Comparison of ENCODE assay signal across 16 mouse cellular contexts in genomic region chr2:75989694-75990093, GRCm38 (mm10). TPM values are rescaled to one million over a fixed set of nuclear protein-coding genes. Genes with fewer than 3 reads are reported as not detected.
A peak's percentile ranks its signal among the peaks of the same experiment; 100 is the strongest.
DNase-seq lines count a peak whose midpoint lies in the region; ATAC-seq and TF ChIP-seq lines count a peak whose summit lies in the region.
"Had no signal": no experiment of that assay in that cellular context is flagged by ENCODE, and none has a peak within 500 bp of the region (broad histone marks: within the 10 kb centered on the region; RNA-seq: fewer than 3 reads in every experiment).

No protein-coding gene starts in this region.

- no peaks in the 10 kb centered on the region for H3K27me3 ChIP-seq in forebrain, embryonic 15.5 days
- H3K27me3 ChIP-seq in forebrain, embryonic 14.5 days (replicated peaks; ENCODE audit: control insufficient read depth, insufficient read depth, low read length): no peaks in the 10 kb centered on the region
- no peaks in the 10 kb centered on the region for H3K27me3 ChIP-seq in embryonic facial prominence, embryonic 11.5 days (ENCODE audit: control insufficient read depth, insufficient read depth, low read length)
- no peaks in the 10 kb centered on the region for H3K27me3 ChIP-seq in hindbrain, embryonic 16.5 days (replicated peaks; ENCODE audit: control insufficient read depth, insufficient read depth, low read length)
- no peaks in the 10 kb centered on the region for H3K27me3 ChIP-seq in midbrain, embryonic 16.5 days (ENCODE audit: control insufficient read depth, insufficient read depth, low read depth, low read length)
- H3K27me3 ChIP-seq in lung, postnatal 0 days (replicated peaks; ENCODE audit: insufficient read depth, low read length): no peaks in the 10 kb centered on the region

- no peak for DNase-seq in forebrain, embryonic 14.5 days (ENCODE audit: low spot score)
- DNase-seq in embryonic facial prominence, embryonic 11.5 days (ENCODE audit: low spot score): peak; percentile 62
- DNase-seq in layer of hippocampus, postnatal 14 days (ENCODE audit: low spot score in 2 of 2): no peak
- no peak for DNase-seq in lung, postnatal 0 days (ENCODE audit: low spot score)
- no peak for DNase-seq in adrenal gland, adult 2 months
- DNase-seq: cerebellum, adult 2 months; kidney, adult 11 months; kidney, postnatal 4 days; liver, postnatal 0 days; right cerebral cortex, postnatal 14 days; thymus, adult 2 months had no signal

- H3K9ac ChIP-seq in forebrain, embryonic 15.5 days (replicated peaks): no peak overlapping the region
- H3K9ac ChIP-seq in forebrain, embryonic 14.5 days (ENCODE audit: low read length): no peak overlapping the region
- H3K9ac ChIP-seq in embryonic facial prominence, embryonic 11.5 days (replicated peaks; ENCODE audit: low read length): no peak overlapping the region
- H3K9ac ChIP-seq in hindbrain, embryonic 16.5 days (ENCODE audit: low read depth, low read length): no peak overlapping the region
- no peak overlapping the region for H3K9ac ChIP-seq in midbrain, embryonic 16.5 days (ENCODE audit: low read depth, low read length)
- H3K9ac ChIP-seq in lung, postnatal 0 days (replicated peaks; ENCODE audit: low read depth): no peak overlapping the region
- H3K9ac ChIP-seq: liver, postnatal 0 days had no signal

- H3K4me3 ChIP-seq in forebrain, embryonic 15.5 days: no peak overlapping the region
- H3K4me3 ChIP-seq in forebrain, embryonic 14.5 days (ENCODE audit: low read depth, low read length): no peak overlapping the region
- no peak overlapping the region for H3K4me3 ChIP-seq in embryonic facial prominence, embryonic 11.5 days (ENCODE audit: low read depth, low read length)
- no peak overlapping the region for H3K4me3 ChIP-seq in hindbrain, embryonic 16.5 days (ENCODE audit: low read length)
- H3K4me3 ChIP-seq in midbrain, embryonic 16.5 days (ENCODE audit: low read depth, low read length): no peak overlapping the region
- H3K4me3 ChIP-seq in lung, postnatal 0 days (ENCODE audit: low read depth, low read length): no peak overlapping the region

- peak overlapping the region; percentile 84 for H3K27ac ChIP-seq in forebrain, embryonic 15.5 days (replicated peaks)
- H3K27ac ChIP-seq in forebrain, embryonic 14.5 days (ENCODE audit: low read depth, low read length): no peak overlapping the region
- H3K27ac ChIP-seq in embryonic facial prominence, embryonic 11.5 days (replicated peaks; ENCODE audit: low read depth, low read length): no peak overlapping the region; the same call in 1 of the 2 replicates
- peak overlapping the region; percentile 89; the same call in 1 of the 2 replicates for H3K27ac ChIP-seq in hindbrain, embryonic 16.5 days (ENCODE audit: low read depth, low read length)
- H3K27ac ChIP-seq in midbrain, embryonic 16.5 days (ENCODE audit: low read length): peak overlapping the region; percentile 92
- no peak overlapping the region for H3K27ac ChIP-seq in lung, postnatal 0 days (ENCODE audit: low read length)

- no peaks in the 10 kb centered on the region for H3K36me3 ChIP-seq in forebrain, embryonic 15.5 days
- H3K36me3 ChIP-seq in forebrain, embryonic 14.5 days (ENCODE audit: control insufficient read depth, insufficient read depth, low read length): no peaks in the 10 kb centered on the region
- no peaks in the 10 kb centered on the region for H3K36me3 ChIP-seq in embryonic facial prominence, embryonic 11.5 days (replicated peaks; ENCODE audit: control insufficient read depth, insufficient read depth, low read depth, low read length)
- no peaks in the 10 kb centered on the region for H3K36me3 ChIP-seq in hindbrain, embryonic 16.5 days (ENCODE audit: control insufficient read depth, insufficient read depth, low read length)
- H3K36me3 ChIP-seq in midbrain, embryonic 16.5 days (ENCODE audit: control insufficient read depth, insufficient read depth, low read length): no peaks in the 10 kb centered on the region
- no peaks in the 10 kb centered on the region for H3K36me3 ChIP-seq in lung, postnatal 0 days (ENCODE audit: insufficient read depth, low read length)

- no peak overlapping the region for H3K4me2 ChIP-seq in forebrain, embryonic 15.5 days (replicated peaks)
- no peak overlapping the region for H3K4me2 ChIP-seq in forebrain, embryonic 14.5 days (ENCODE audit: low read length)
- no peak overlapping the region for H3K4me2 ChIP-seq in embryonic facial prominence, embryonic 11.5 days (ENCODE audit: low read depth, low read length)
- no peak overlapping the region for H3K4me2 ChIP-seq in hindbrain, embryonic 16.5 days (ENCODE audit: low read length)
- H3K4me2 ChIP-seq in midbrain, embryonic 16.5 days (ENCODE audit: low read length): no peak overlapping the region; the same call in 1 of the 2 replicates
- no peak overlapping the region for H3K4me2 ChIP-seq in lung, postnatal 0 days (replicated peaks; ENCODE audit: low read depth, low read length)

- H3K9me3 ChIP-seq in forebrain, embryonic 15.5 days: no peaks in the 10 kb centered on the region
- no peaks in the 10 kb centered on the region for H3K9me3 ChIP-seq in forebrain, embryonic 14.5 days (replicated peaks; ENCODE audit: control insufficient read depth, low read length)
- no peaks in the 10 kb centered on the region for H3K9me3 ChIP-seq in embryonic facial prominence, embryonic 11.5 days (replicated peaks; ENCODE audit: control insufficient read depth, low read length)
- H3K9me3 ChIP-seq in hindbrain, embryonic 16.5 days (ENCODE audit: control insufficient read depth, low read length): no peaks in the 10 kb centered on the region
- H3K9me3 ChIP-seq in midbrain, embryonic 16.5 days (replicated peaks; ENCODE audit: control insufficient read depth, low read length, poor library complexity, severe bottlenecking): no peaks in the 10 kb centered on the region
- no peaks in the 10 kb centered on the region for H3K9me3 ChIP-seq in lung, postnatal 0 days (ENCODE audit: low read length)

- peaks cover 50% of the 10 kb centered on the region for H3K4me1 ChIP-seq in forebrain, embryonic 15.5 days
- peaks cover 25% of the 10 kb centered on the region for H3K4me1 ChIP-seq in forebrain, embryonic 14.5 days (ENCODE audit: control insufficient read depth, insufficient read depth, low read length)
- H3K4me1 ChIP-seq in embryonic facial prominence, embryonic 11.5 days (ENCODE audit: control insufficient read depth, insufficient read depth, low read length): no peaks in the 10 kb centered on the region
- peaks cover 10% of the 10 kb centered on the region for H3K4me1 ChIP-seq in hindbrain, embryonic 16.5 days (ENCODE audit: control insufficient read depth, insufficient read depth, low read depth, low read length)
- H3K4me1 ChIP-seq in midbrain, embryonic 16.5 days (ENCODE audit: control insufficient read depth, insufficient read depth, low read length): peaks cover 22% of the 10 kb centered on the region
- peaks cover 4% of the 10 kb centered on the region; the same call in 1 of the 2 replicates for H3K4me1 ChIP-seq in lung, postnatal 0 days (ENCODE audit: insufficient read depth, low read depth, low read length)

- TF ChIP-seq EP300 in lung, postnatal 0 days (IDR thresholded peaks at IDR 0.05): no peak

- WGBS in forebrain, embryonic 15.5 days: 55% methylated on average over 4 of the region's 4 CpGs
- WGBS in forebrain, embryonic 14.5 days: 63% methylated on average over 4 of the region's 4 CpGs
- WGBS in embryonic facial prominence, embryonic 11.5 days: 22% methylated on average over 4 of the region's 4 CpGs
- WGBS in hindbrain, embryonic 16.5 days: 60% methylated on average over 4 of the region's 4 CpGs
- WGBS in midbrain, embryonic 16.5 days: 57% methylated on average over 4 of the region's 4 CpGs
- 72% methylated on average over 4 of the region's 4 CpGs for WGBS in lung, postnatal 0 days

- no peak for ATAC-seq in forebrain, embryonic 15.5 days (replicated peaks)
- ATAC-seq in forebrain, embryonic 14.5 days: no peak
- no peak for ATAC-seq in embryonic facial prominence, embryonic 11.5 days (replicated peaks; ENCODE audit: insufficient number of reproducible peaks, low FRiP score, low TSS enrichment, low read depth)
- ATAC-seq in hindbrain, embryonic 16.5 days: no peak
- ATAC-seq in midbrain, embryonic 16.5 days: no peak
- ATAC-seq in lung, postnatal 0 days: no peak
- ATAC-seq: activated CD4-positive, CD25-positive, alpha-beta regulatory T cell, adult 4 months; liver, postnatal 0 days had no signal

- no peak for TF ChIP-seq CTCF in lung, postnatal 0 days (IDR thresholded peaks at IDR 0.05)

RNA-seq across cellular contexts. Expression of gene Ttc30a1, which starts 7.9 kb away (rescaled TPM):
- polyA plus RNA-seq in forebrain, embryonic 15.5 days (2015; fragmentation: Nextera tagmentation; extraction: Ambion mirVana): 7.7 and 8.4 TPM in 2 replicates
- polyA plus RNA-seq in forebrain, embryonic 14.5 days (2014; fragmentation: Nextera tagmentation; extraction: Ambion mirVana): 8.8 and 10.4 TPM in 2 replicates
- 11.7 and 13.8 TPM in 2 replicates for polyA plus RNA-seq in embryonic facial prominence, embryonic 11.5 days (2014; fragmentation: Nextera tagmentation; extraction: Ambion mirVana)
- 8.9 and 9.2 TPM in 2 replicates for polyA plus RNA-seq in hindbrain, embryonic 16.5 days (2015; fragmentation: Nextera tagmentation; extraction: Ambion mirVana)
- 8.8 and 10.2 TPM in 2 replicates for polyA plus RNA-seq in midbrain, embryonic 16.5 days (2015; fragmentation: Nextera tagmentation; extraction: Ambion mirVana)
- 1 to 10 TPM; 2.9 TPM for total RNA-seq in layer of hippocampus, postnatal 14 days (2021)
- 2.8 and 3.9 TPM in 2 replicates for polyA plus RNA-seq in lung, postnatal 0 days (2015; fragmentation: Nextera tagmentation; extraction: Ambion mirVana)
- 1 to 10 TPM; 1.8 to 4.1 TPM for total RNA-seq in adrenal gland, adult 2 months (2021)
- 3.1 and 3.4 TPM in 2 replicates for polyA plus RNA-seq in adrenal gland, adult 2 months (2012; rRNA removed)

RNA-seq across cellular contexts. Expression of gene Ttc30a2, which starts 11.7 kb away (rescaled TPM):
- 0.47 and 0.79 TPM in 2 replicates for polyA plus RNA-seq in forebrain, embryonic 15.5 days (2015; fragmentation: Nextera tagmentation; extraction: Ambion mirVana)
- 0.90 and 1.6 TPM in 2 replicates for polyA plus RNA-seq in forebrain, embryonic 14.5 days (2014; fragmentation: Nextera tagmentation; extraction: Ambion mirVana)
- 0.31 and 0.70 TPM in 2 replicates for polyA plus RNA-seq in embryonic facial prominence, embryonic 11.5 days (2014; fragmentation: Nextera tagmentation; extraction: Ambion mirVana)
- polyA plus RNA-seq in hindbrain, embryonic 16.5 days (2015; fragmentation: Nextera tagmentation; extraction: Ambion mirVana): 0.77 and 1.1 TPM in 2 replicates
- 0.78 and 1.2 TPM in 2 replicates for polyA plus RNA-seq in midbrain, embryonic 16.5 days (2015; fragmentation: Nextera tagmentation; extraction: Ambion mirVana)
- under 1 TPM in 1 of 2 experiments, not detected in 1; 0.41 TPM for total RNA-seq in layer of hippocampus, postnatal 14 days (2021)
- 0.25 and 0.65 TPM in 2 replicates for polyA plus RNA-seq in lung, postnatal 0 days (2015; fragmentation: Nextera tagmentation; extraction: Ambion mirVana)
- total RNA-seq in adrenal gland, adult 2 months (2021): under 1 TPM; 0.23 to 0.62 TPM
- polyA plus RNA-seq in adrenal gland, adult 2 months (2012; rRNA removed): 0.38 and 0.49 TPM in 2 replicates
- total RNA-seq: megakaryocyte, adult 5-6 weeks had no signal
- polyA plus RNA-seq: activated CD4-positive, CD25-positive, alpha-beta regulatory T cell, adult 4 months had no signal

RNA-seq across cellular contexts. Expression of gene Ttc30b, which starts 51.3 kb away (rescaled TPM):
- 15.3 and 19.3 TPM in 2 replicates for polyA plus RNA-seq in forebrain, embryonic 15.5 days (2015; fragmentation: Nextera tagmentation; extraction: Ambion mirVana)
- polyA plus RNA-seq in forebrain, embryonic 14.5 days (2014; fragmentation: Nextera tagmentation; extraction: Ambion mirVana): 20.8 and 21.6 TPM in 2 replicates
- 8.0 and 9.0 TPM in 2 replicates for polyA plus RNA-seq in embryonic facial prominence, embryonic 11.5 days (2014; fragmentation: Nextera tagmentation; extraction: Ambion mirVana)
- 23.0 and 23.3 TPM in 2 replicates for polyA plus RNA-seq in hindbrain, embryonic 16.5 days (2015; fragmentation: Nextera tagmentation; extraction: Ambion mirVana)
- 21.4 and 22.7 TPM in 2 replicates for polyA plus RNA-seq in midbrain, embryonic 16.5 days (2015; fragmentation: Nextera tagmentation; extraction: Ambion mirVana)
- total RNA-seq in layer of hippocampus, postnatal 14 days (2021): 10 to 100 TPM; 13.4 TPM
- 17.9 and 18.6 TPM in 2 replicates for polyA plus RNA-seq in lung, postnatal 0 days (2015; fragmentation: Nextera tagmentation; extraction: Ambion mirVana)
- 10 to 100 TPM; 12.5 to 25.3 TPM for total RNA-seq in adrenal gland, adult 2 months (2021)
- 27.4 and 28.6 TPM in 2 replicates for polyA plus RNA-seq in adrenal gland, adult 2 months (2012; rRNA removed)

Comparison
In these comparisons a context has a peak if more than half of its experiments do, and no peak if none do; other contexts are left out.
1. H3K27ac ChIP-seq: peak in forebrain, embryonic 15.5 days (single experiment), hindbrain, embryonic 16.5 days (single experiment) and midbrain, embryonic 16.5 days (single experiment); none in forebrain, embryonic 14.5 days (single experiment), embryonic facial prominence, embryonic 11.5 days (single experiment) and lung, postnatal 0 days (single experiment).